16 mouse cellular contexts compared by ENCODE assay signal in genomic region chr14:14960441-14960988, GRCm38 (mm10).
DNase-seq lines count a peak whose midpoint lies in the region; ATAC-seq and TF ChIP-seq lines count a peak whose summit lies in the region.
"Had no signal": no experiment of that assay in that cellular context is flagged by ENCODE, and none has a peak within 500 bp of the region (broad histone marks: within the 10 kb centered on the region; RNA-seq: fewer than 3 reads in every experiment).

No protein-coding gene starts in this region.

- no peak overlapping the region for H3K4me3 ChIP-seq in hindbrain, embryonic 14.5 days (replicated peaks; ENCODE audit: low read length)
- H3K4me3 ChIP-seq in hindbrain, embryonic 10.5 days = no peak overlapping the region
- no peak overlapping the region for H3K4me3 ChIP-seq in midbrain, embryonic 15.5 days
- H3K4me3 ChIP-seq: limb, embryonic 10.5 days; myocyte had no signal

- H3K9ac ChIP-seq in hindbrain, embryonic 14.5 days = no peak overlapping the region
- no peak overlapping the region for H3K9ac ChIP-seq in midbrain, embryonic 15.5 days

- peak; percentile 62; the same call in 1 of the 2 replicates for ATAC-seq in hindbrain, embryonic 14.5 days (ENCODE audit: low FRiP score)
- 0 out of 2 replicates have a peak, but pooled peaks have one; percentile 39 for ATAC-seq in erythroid progenitor cell, adult 5-6 weeks (replicated peaks; ENCODE audit: low FRiP score, poor library complexity, severe bottlenecking)
- peak; percentile 68 for ATAC-seq in midbrain, embryonic 15.5 days (replicated peaks)

- no peaks in the 10 kb centered on the region for H3K27me3 ChIP-seq in hindbrain, embryonic 14.5 days (ENCODE audit: control insufficient read depth, insufficient read depth, low read length)
- no peaks in the 10 kb centered on the region for H3K27me3 ChIP-seq in hindbrain, embryonic 10.5 days (ENCODE audit: insufficient read depth, poor library complexity, severe bottlenecking)
- H3K27me3 ChIP-seq in midbrain, embryonic 15.5 days (replicated peaks) = no peaks in the 10 kb centered on the region

- H3K4me2 ChIP-seq in hindbrain, embryonic 14.5 days (replicated peaks) = no peak overlapping the region
- H3K4me2 ChIP-seq in midbrain, embryonic 15.5 days = no peak overlapping the region

- no peaks in the 10 kb centered on the region for H3K9me3 ChIP-seq in hindbrain, embryonic 14.5 days (ENCODE audit: control insufficient read depth, low read length)
- no peaks in the 10 kb centered on the region for H3K9me3 ChIP-seq in hindbrain, embryonic 10.5 days
- no peaks in the 10 kb centered on the region for H3K9me3 ChIP-seq in midbrain, embryonic 15.5 days
- H3K9me3 ChIP-seq: limb, embryonic 10.5 days had no signal

- TF ChIP-seq POLR2A in brain, embryonic 14.5 days (IDR thresholded peaks at IDR 0.05; ENCODE audit: borderline replicate concordance, extremely low read depth, insufficient read depth, insufficient read length, poor library complexity, severe bottlenecking) = no peak

- DNase-seq in hindbrain, embryonic 14.5 days (ENCODE audit: low spot score) = no peak
- DNase-seq in hindbrain, embryonic 10.5 days (ENCODE audit: low spot score) = no peak
- peak; percentile 20 for DNase-seq in brain, embryonic 14.5 days (ENCODE audit: low read depth)
- no peak for DNase-seq in MN1 (ENCODE audit: low spot score)
- no peak for DNase-seq in adrenal gland, postnatal 4 days (ENCODE audit: low spot score in 2 of 2)
- no peak for DNase-seq in urinary bladder, postnatal 36 days (ENCODE audit: low spot score in 2 of 2)
- DNase-seq: cerebellum, adult 8-10 months; gastrocnemius, postnatal 25 days; kidney, adult 2 months; kidney, postnatal 10 days; lung, adult 2 months; thymus, postnatal 36 days had no signal

- 53% methylated on average over 2 of the region's 2 CpGs for WGBS in hindbrain, embryonic 14.5 days
- WGBS in hindbrain, embryonic 10.5 days = 76% methylated on average over 2 of the region's 2 CpGs
- 47% methylated on average over 2 of the region's 2 CpGs for WGBS in midbrain, embryonic 15.5 days

- peak overlapping the region; percentile 79 for H3K27ac ChIP-seq in hindbrain, embryonic 14.5 days
- no peak overlapping the region for H3K27ac ChIP-seq in hindbrain, embryonic 10.5 days
- peak overlapping the region; percentile 83 for H3K27ac ChIP-seq in midbrain, embryonic 15.5 days
- H3K27ac ChIP-seq: limb, embryonic 10.5 days had no signal

- peaks cover 10% of the 10 kb centered on the region; the same call in 1 of the 2 replicates for H3K4me1 ChIP-seq in hindbrain, embryonic 14.5 days (replicated peaks; ENCODE audit: control insufficient read depth, insufficient read depth, low read length)
- H3K4me1 ChIP-seq in hindbrain, embryonic 10.5 days (replicated peaks) = no peaks in the 10 kb centered on the region
- H3K4me1 ChIP-seq in midbrain, embryonic 15.5 days = peaks cover 15% of the 10 kb centered on the region
- H3K4me1 ChIP-seq: limb, embryonic 10.5 days had no signal

- TF ChIP-seq CTCF in brain, embryonic 14.5 days (IDR thresholded peaks at IDR 0.05; ENCODE audit: borderline replicate concordance, extremely low read depth, insufficient read depth, insufficient read length) = no peak

- H3K36me3 ChIP-seq in hindbrain, embryonic 14.5 days (replicated peaks; ENCODE audit: control insufficient read depth, insufficient read depth) = no peaks in the 10 kb centered on the region
- H3K36me3 ChIP-seq in hindbrain, embryonic 10.5 days = no peaks in the 10 kb centered on the region
- H3K36me3 ChIP-seq in midbrain, embryonic 15.5 days (replicated peaks) = no peaks in the 10 kb centered on the region
- H3K36me3 ChIP-seq: limb, embryonic 10.5 days had no signal
